8 mouse cellular contexts compared by ENCODE assay signal in genomic region chr1:171360656-171361055, GRCm38 (mm10). TPM values are rescaled to one million over a fixed set of nuclear protein-coding genes. Genes with fewer than 3 reads are reported as not detected.
A peak's percentile ranks its signal among the peaks of the same experiment; 100 is the strongest.
DNase-seq lines count a peak whose midpoint lies in the region; ATAC-seq lines count a peak whose summit lies in the region.

TSS of gene Klhdc9 (minus strand) at chr1:171360798.

- H3K36me3 ChIP-seq in forebrain, embryonic 12.5 days (replicated peaks) = peaks cover 21% of the 10 kb centered on the region
- H3K36me3 ChIP-seq in heart, embryonic 16.5 days (ENCODE audit: control insufficient read depth, insufficient read depth) = peaks cover 16% of the 10 kb centered on the region
- H3K36me3 ChIP-seq in liver, embryonic 12.5 days = peaks cover 28% of the 10 kb centered on the region

- ATAC-seq in CD4-positive, CD25-positive, alpha-beta regulatory T cell, adult 4 months = peak; percentile 83
- peak; percentile 89 for ATAC-seq in cerebellum, adult (ENCODE audit: insufficient number of reproducible peaks, low FRiP score, low TSS enrichment)
- ATAC-seq in forebrain, embryonic 12.5 days (ENCODE audit: low FRiP score) = peak; percentile 96
- peak; percentile 86 for ATAC-seq in heart, embryonic 16.5 days (replicated peaks; ENCODE audit: extremely low read depth, insufficient read depth, low FRiP score)
- ATAC-seq in liver, embryonic 12.5 days = peak; percentile 88

- H3K4me1 ChIP-seq in forebrain, embryonic 12.5 days = peaks cover 10% of the 10 kb centered on the region
- H3K4me1 ChIP-seq in heart, embryonic 16.5 days (ENCODE audit: control insufficient read depth, insufficient read depth, low read length) = peaks cover 2% of the 10 kb centered on the region; the same call in 1 of the 2 replicates
- peaks cover 26% of the 10 kb centered on the region for H3K4me1 ChIP-seq in liver, embryonic 12.5 days

- peak within 1 kb of the TSS; percentile 81 for H3K4me2 ChIP-seq in forebrain, embryonic 12.5 days
- H3K4me2 ChIP-seq in heart, embryonic 16.5 days (ENCODE audit: low read depth, low read length) = peak within 1 kb of the TSS; percentile 68
- peak within 1 kb of the TSS; percentile 79 for H3K4me2 ChIP-seq in liver, embryonic 12.5 days

- H3K9ac ChIP-seq in forebrain, embryonic 12.5 days = peak within 1 kb of the TSS; percentile 63
- peak within 1 kb of the TSS; percentile 61 for H3K9ac ChIP-seq in heart, embryonic 16.5 days (ENCODE audit: low read length)
- peak within 1 kb of the TSS; percentile 72 for H3K9ac ChIP-seq in liver, embryonic 12.5 days

- H3K4me3 ChIP-seq in forebrain, embryonic 12.5 days (replicated peaks) = peak within 1 kb of the TSS; percentile 52
- peak within 1 kb of the TSS; percentile 58 for H3K4me3 ChIP-seq in heart, embryonic 16.5 days (ENCODE audit: low read length)
- H3K4me3 ChIP-seq in liver, embryonic 12.5 days = peak within 1 kb of the TSS; percentile 65

- H3K9me3 ChIP-seq in forebrain, embryonic 12.5 days = no peaks in the 10 kb centered on the region
- no peaks in the 10 kb centered on the region for H3K9me3 ChIP-seq in heart, embryonic 16.5 days (replicated peaks; ENCODE audit: control insufficient read depth, low read length)
- H3K9me3 ChIP-seq in liver, embryonic 12.5 days (replicated peaks) = no peaks in the 10 kb centered on the region

- no peaks in the 10 kb centered on the region for H3K27me3 ChIP-seq in forebrain, embryonic 12.5 days
- no peaks in the 10 kb centered on the region for H3K27me3 ChIP-seq in heart, embryonic 16.5 days (ENCODE audit: control insufficient read depth, insufficient read depth, low read length)
- H3K27me3 ChIP-seq in liver, embryonic 12.5 days (replicated peaks) = no peaks in the 10 kb centered on the region

- peak within 1 kb of the TSS; percentile 80 for H3K27ac ChIP-seq in forebrain, embryonic 12.5 days
- no peak within 1 kb of the TSS for H3K27ac ChIP-seq in heart, embryonic 16.5 days (ENCODE audit: low read length)
- H3K27ac ChIP-seq in liver, embryonic 12.5 days = peak within 1 kb of the TSS; percentile 64

- under 1% methylated on average over 21 of the region's 21 CpGs for WGBS in forebrain, embryonic 12.5 days
- 2% methylated on average over 21 of the region's 21 CpGs for WGBS in heart, embryonic 16.5 days
- WGBS in liver, embryonic 12.5 days (ENCODE audit: insufficient replicate concordance) = 3% methylated on average over 21 of the region's 21 CpGs

- DNase-seq in kidney, postnatal 14 days = peak; percentile 95
- peak; percentile 91 for DNase-seq in naive thymus-derived CD4-positive, alpha-beta T cell, adult 2 months (ENCODE audit: low read depth)
- peak; percentile 89 to 95 for DNase-seq in spleen, postnatal 4 days (ENCODE audit: low spot score in 2 of 2)

RNA-seq across cellular contexts. Expression of gene Klhdc9, which starts in this region (rescaled TPM):
- polyA plus RNA-seq in CD4-positive, CD25-positive, alpha-beta regulatory T cell, adult 4 months (2017; shearing (Covaris generic)) = under 1 TPM; 0.36 to 0.72 TPM
- 2.5 and 2.6 TPM in 2 replicates for polyA plus RNA-seq in forebrain, embryonic 12.5 days (2016; fragmentation: Nextera tagmentation; extraction: Ambion mirVana)
- polyA plus RNA-seq in heart, embryonic 16.5 days (2015; fragmentation: Nextera tagmentation; extraction: Ambion mirVana) = 0.71 and 1.0 TPM in 2 replicates
- polyA plus RNA-seq in liver, embryonic 12.5 days (2016; fragmentation: Nextera tagmentation; extraction: Ambion mirVana) = 0.35 and 0.46 TPM in 2 replicates

Comparison
In these comparisons a context has a peak if more than half of its experiments do, and no peak if none do; other contexts are left out.
1. Peak in ATAC-seq in CD4-positive, CD25-positive, alpha-beta regulatory T cell, adult 4 months; RNA of the gene not detected or under 1 TPM.
2. Peak in ATAC-seq, H3K4me3 ChIP-seq, H3K27ac ChIP-seq, H3K9ac ChIP-seq and H3K4me2 ChIP-seq in liver, embryonic 12.5 days; RNA of the gene not detected or under 1 TPM.